Mouse (Mus musculus) liver, embryonic 12.5 days (tissue): ENCODE measurements around the gene Tpcn1. TPM values are rescaled to one million over a fixed set of nuclear protein-coding genes. Genes with fewer than 3 reads are reported as not detected.

Experiments
- ATAC-seq: fragments of 200-750 bp; cut with Nextera tagmentation; 2 replicates; pipeline ENCODE4 v1.8.0; 2017; ENCODE audit warnings: moderate number of reproducible peaks, mild to moderate bottlenecking, moderate library complexity
- H3K27ac ChIP-seq: fragments of 300-500 bp; sonication (generic); 2 replicates; pipeline ENCODE4 v1.5.1; 2016; ENCODE audit warnings: mild to moderate bottlenecking
- H3K27me3 ChIP-seq: fragments of 300-500 bp; sonication (generic); replicated peaks from 2 replicates; pipeline ENCODE4 v1.6.1; 2016; ENCODE audit warnings: mild to moderate bottlenecking, moderate library complexity
- H3K36me3 ChIP-seq: fragments of 300-500 bp; sonication (generic); 2 replicates; pipeline ENCODE4 v1.6.1; 2016; ENCODE audit warnings: mild to moderate bottlenecking, moderate library complexity
- H3K4me1 ChIP-seq: fragments of 300-500 bp; sonication (generic); 2 replicates; pipeline ENCODE4 v1.6.1; 2016
- H3K4me2 ChIP-seq: fragments of 300-500 bp; sonication (generic); 2 replicates; pipeline ENCODE4 v1.6.1; 2016; ENCODE audit warnings: mild to moderate bottlenecking, moderate library complexity
- H3K4me3 ChIP-seq: fragments of 300-500 bp; sonication (generic); 2 replicates; pipeline ENCODE4 v1.5.1; 2016; ENCODE audit warnings: mild to moderate bottlenecking, moderate library complexity
- H3K9ac ChIP-seq: fragments of 300-500 bp; sonication (generic); 2 replicates; pipeline ENCODE4 v1.6.1; 2016; ENCODE audit warnings: mild to moderate bottlenecking, moderate library complexity
- H3K9me3 ChIP-seq: fragments of 300-500 bp; sonication (generic); replicated peaks from 2 replicates; pipeline ENCODE4 v1.6.1; 2016; ENCODE audit warnings: mild to moderate bottlenecking, moderate library complexity
- WGBS: fragments of 180-500 bp; shearing (Covaris S2); methylation state at CpG from one replicate; pipeline ENCODE4 v1.1.7; 2016; ENCODE audit not compliant: insufficient replicate concordance; 5-methylcytosine and 5-hydroxymethylcytosine counted together
- polyA plus RNA-seq: library from polyadenylated mRNA; unstranded; fragments of >200 nt; fragmentation: Nextera tagmentation; extraction: Ambion mirVana; gene quantifications from 2 replicates; pipeline ENCODE4 v1.2.1, GENCODE M21; 2016

Tpcn1 gene
- polyA plus RNA-seq, 1 experiment from 2014 or later = 24.8 TPM

DNA sequence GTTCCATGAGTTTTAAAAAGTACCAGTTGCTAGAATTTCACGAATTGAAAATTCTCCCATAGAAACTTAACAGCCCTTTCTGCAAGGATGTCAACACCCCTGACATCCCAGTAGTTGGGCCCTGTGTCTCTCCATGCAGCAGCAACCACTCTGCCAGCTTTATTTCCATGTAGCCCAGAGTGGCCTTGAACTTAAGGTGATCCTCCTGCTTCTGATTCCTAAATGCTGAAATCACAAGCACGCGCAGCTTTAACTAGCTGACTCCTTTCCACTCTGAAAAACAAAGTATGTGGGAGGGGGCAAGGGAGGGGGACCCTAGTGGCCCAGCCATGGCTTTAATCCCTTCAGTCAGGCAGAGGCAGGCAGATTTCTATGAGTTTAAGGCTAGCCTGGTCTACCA lies 18.9 kb upstream of the Tpcn1 start:
- Histone ChIP-seq H3K4me3 (no peak overlapping the region), H3K36me3 (peaks cover 24% of the 10 kb centered on the region), H3K4me1 (peaks cover 35% of the 10 kb centered on the region), H3K4me2 (no peak overlapping the region), H3K27me3 (no peaks in the 10 kb centered on the region), H3K9me3 (no peaks in the 10 kb centered on the region), H3K9ac (no peak overlapping the region), H3K27ac (no peak overlapping the region)
- no peak for ATAC-seq
- 79% methylated on average over 3 of the region's 3 CpGs for WGBS

DNA sequence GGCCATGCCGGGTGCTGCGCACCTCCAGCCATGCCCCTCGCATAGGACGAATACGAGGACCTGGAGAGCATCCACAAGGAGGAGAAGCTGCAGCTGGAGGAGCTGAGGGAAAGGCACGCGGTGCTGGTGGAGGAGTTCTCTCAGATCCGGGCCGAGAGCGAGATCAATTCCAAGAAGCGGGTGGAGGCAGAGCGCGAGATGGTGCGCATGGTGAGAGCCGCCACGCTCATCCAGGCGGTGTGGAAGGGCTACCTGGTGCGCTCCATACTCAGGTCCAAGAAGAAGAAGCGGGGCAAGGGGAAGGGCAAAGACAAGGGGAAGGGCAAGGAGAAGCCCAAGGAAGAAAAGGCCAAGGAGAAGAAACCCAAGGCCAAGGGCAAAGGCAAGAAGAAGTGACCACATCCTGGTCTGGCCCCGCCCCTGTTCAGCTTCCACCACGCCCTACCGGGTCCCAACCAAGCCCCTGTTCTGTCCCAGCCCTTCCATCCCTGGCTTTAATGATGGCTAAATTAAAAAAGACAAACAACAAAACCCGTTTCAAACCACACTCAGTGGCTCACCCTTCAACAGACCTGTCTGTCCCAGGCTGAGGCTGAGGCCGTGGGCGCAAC lies 18.2 kb upstream of the Tpcn1 start:
- 60% methylated on average over 25 of the region's 25 CpGs for WGBS
- ATAC-seq = no peak
- no peak overlapping the region for H3K9ac ChIP-seq

DNA sequence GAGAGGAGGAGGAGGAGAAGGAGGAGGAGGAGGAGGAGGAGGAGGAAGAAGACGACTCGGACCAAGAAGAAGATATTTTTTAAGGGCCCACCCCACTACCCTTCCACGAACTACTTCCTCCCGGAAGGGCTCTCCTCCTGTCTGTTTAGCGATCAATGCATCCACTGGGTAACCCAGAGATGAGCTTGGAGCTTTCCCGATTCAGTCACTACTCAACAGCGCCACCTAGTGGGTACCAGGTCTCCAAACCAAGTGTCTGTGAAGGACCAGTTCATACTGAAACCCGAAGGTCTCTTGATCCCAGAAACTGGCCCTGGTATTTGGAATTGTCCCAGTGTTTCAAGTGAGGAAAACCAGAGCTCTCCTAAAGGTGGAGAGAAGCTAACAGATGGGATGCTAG lies 17.2 kb upstream of the Tpcn1 start:
- H3K4me1 ChIP-seq = peaks cover 33% of the 10 kb centered on the region
- no peaks in the 10 kb centered on the region for H3K27me3 ChIP-seq
- ATAC-seq = peak; percentile 63
- H3K4me2 ChIP-seq = peak overlapping the region; percentile 71
- peaks cover 21% of the 10 kb centered on the region for H3K36me3 ChIP-seq
- H3K9ac ChIP-seq = no peak overlapping the region
- WGBS = 1% methylated on average over 8 of the region's 8 CpGs
- H3K9me3 ChIP-seq = no peaks in the 10 kb centered on the region
- no peak overlapping the region for H3K27ac ChIP-seq
- peak overlapping the region; percentile 42 for H3K4me3 ChIP-seq

More for the DNA sequence above, 18.2 kb upstream of the Tpcn1 start:
- H3K36me3 ChIP-seq = peaks cover 24% of the 10 kb centered on the region
- H3K4me1 ChIP-seq = peaks cover 33% of the 10 kb centered on the region
- no peak overlapping the region for H3K4me3 ChIP-seq
- no peak overlapping the region; the same call in 1 of the 2 replicates for H3K4me2 ChIP-seq
- no peak overlapping the region for H3K27ac ChIP-seq
- H3K27me3 ChIP-seq = no peaks in the 10 kb centered on the region
- H3K9me3 ChIP-seq = no peaks in the 10 kb centered on the region

DNA sequence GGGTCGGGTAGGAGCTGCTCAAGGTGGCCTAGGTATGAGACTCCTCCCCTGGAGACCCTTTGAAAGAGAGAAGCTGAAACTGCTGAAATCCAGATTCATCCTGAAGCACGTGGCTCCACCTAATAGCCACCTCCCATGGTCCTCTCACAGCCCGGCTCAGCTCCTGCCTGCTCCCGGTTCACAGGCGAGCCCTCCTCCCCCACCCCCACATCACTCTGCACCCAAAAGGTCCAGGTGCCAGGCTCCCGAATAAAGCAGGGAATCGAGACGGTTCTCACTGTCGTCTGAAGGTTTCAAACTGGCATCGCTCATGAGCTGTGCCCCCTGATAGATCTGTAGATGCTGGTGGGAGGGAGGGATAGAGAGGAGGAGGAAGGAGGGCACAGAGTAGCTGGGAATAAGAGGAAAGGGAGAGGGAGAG lies 16.8 kb upstream of the Tpcn1 start:
- peak; percentile 33; the same call in 1 of the 2 replicates for ATAC-seq
- H3K4me1 ChIP-seq = peaks cover 37% of the 10 kb centered on the region
- peak overlapping the region; percentile 49 for H3K9ac ChIP-seq
- H3K9me3 ChIP-seq = no peaks in the 10 kb centered on the region
- H3K27me3 ChIP-seq = no peaks in the 10 kb centered on the region
- no peak overlapping the region for H3K27ac ChIP-seq
- H3K4me3 ChIP-seq = peak overlapping the region; percentile 42
- peak overlapping the region; percentile 71 for H3K4me2 ChIP-seq
- peaks cover 19% of the 10 kb centered on the region for H3K36me3 ChIP-seq
- WGBS = 8% methylated on average over 10 of the region's 10 CpGs

DNA sequence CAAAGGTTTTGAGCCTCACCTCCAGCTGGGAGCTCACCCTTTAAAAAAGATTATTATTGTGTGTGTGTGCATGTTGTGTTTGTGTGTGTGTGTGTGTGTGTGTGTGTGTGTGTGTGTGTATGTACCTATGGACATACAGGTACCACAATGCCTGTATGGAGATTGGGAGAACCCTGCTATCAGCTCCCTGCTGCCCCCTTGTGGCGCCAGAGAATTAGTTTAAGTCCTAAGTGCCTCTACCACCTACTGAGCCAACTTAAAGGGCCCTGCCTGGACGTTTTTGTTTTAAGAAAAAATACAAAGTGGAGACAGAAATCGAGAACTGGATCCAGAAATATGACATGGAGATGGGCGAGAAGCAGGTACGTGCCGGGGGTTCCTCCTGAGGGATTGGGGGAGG lies 16.4 kb upstream of the Tpcn1 start:
- under 1% methylated on average over 6 of the region's 6 CpGs for WGBS
- Histone ChIP-seq H3K27me3 (no peaks in the 10 kb centered on the region), H3K4me1 (peaks cover 42% of the 10 kb centered on the region), H3K27ac (no peak overlapping the region), H3K4me3 (peak overlapping the region; percentile 42; the same call in 1 of the 2 replicates), H3K9ac (peak overlapping the region; percentile 49; the same call in 1 of the 2 replicates), H3K9me3 (no peaks in the 10 kb centered on the region), H3K4me2 (peak overlapping the region; percentile 71), H3K36me3 (peaks cover 15% of the 10 kb centered on the region)
- ATAC-seq = peak; percentile 41; the same call in 1 of the 2 replicates

DNA sequence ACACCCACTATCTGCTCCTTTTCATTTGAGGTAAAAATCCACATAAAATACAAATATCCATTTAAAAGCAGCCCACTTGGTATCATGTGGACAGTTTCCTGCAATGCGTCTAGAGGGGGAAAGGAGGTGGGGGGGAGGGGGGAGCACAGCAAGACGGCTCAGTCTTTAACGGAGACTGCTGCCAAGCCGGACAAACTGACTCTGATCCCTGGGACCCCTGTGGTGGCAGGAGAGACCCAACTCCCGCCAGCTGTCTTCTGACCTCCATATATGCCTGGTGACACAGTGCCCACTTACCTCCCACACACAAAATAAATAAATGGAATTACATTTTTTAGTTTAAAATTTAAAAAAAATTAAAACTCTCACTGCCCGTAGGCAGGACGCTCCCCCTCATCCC lies 15.0 kb upstream of the Tpcn1 start:
- Histone ChIP-seq H3K9ac (no peak overlapping the region), H3K27me3 (no peaks in the 10 kb centered on the region), H3K4me2 (no peak overlapping the region), H3K4me1 (peaks cover 55% of the 10 kb centered on the region), H3K36me3 (peaks cover 8% of the 10 kb centered on the region; the same call in 1 of the 2 replicates), H3K27ac (no peak overlapping the region; the same call in 1 of the 2 replicates), H3K9me3 (no peaks in the 10 kb centered on the region), H3K4me3 (no peak overlapping the region)
- 74% methylated on average over 7 of the region's 7 CpGs for WGBS
- no peak for ATAC-seq

DNA sequence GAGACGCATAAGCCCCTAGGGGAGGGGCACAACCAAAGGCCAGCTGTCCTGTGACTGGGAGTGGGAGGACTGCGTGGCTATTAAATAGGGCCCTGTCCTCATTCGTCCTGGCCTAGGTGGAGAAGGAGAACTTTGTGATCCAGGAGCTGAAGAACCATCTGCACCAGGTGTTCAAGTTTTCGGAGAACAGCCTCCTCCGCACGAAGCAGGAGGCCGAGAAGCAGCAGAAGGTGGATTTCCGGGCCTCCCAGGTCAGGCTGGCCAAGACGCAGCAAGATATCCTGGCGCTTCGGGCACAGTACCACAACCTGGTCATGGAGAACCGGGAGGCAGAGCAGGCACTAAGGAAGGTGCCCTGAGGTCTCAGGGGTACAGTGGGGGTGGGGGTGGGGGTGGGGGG lies 13.7 kb upstream of the Tpcn1 start:
- Histone ChIP-seq H3K9ac (no peak overlapping the region), H3K4me3 (no peak overlapping the region), H3K36me3 (no peaks in the 10 kb centered on the region), H3K27ac (no peak overlapping the region), H3K4me1 (peaks cover 59% of the 10 kb centered on the region), H3K4me2 (no peak overlapping the region), H3K9me3 (no peaks in the 10 kb centered on the region), H3K27me3 (no peaks in the 10 kb centered on the region)
- WGBS = 84% methylated on average over 12 of the region's 12 CpGs
- ATAC-seq = no peak

DNA sequence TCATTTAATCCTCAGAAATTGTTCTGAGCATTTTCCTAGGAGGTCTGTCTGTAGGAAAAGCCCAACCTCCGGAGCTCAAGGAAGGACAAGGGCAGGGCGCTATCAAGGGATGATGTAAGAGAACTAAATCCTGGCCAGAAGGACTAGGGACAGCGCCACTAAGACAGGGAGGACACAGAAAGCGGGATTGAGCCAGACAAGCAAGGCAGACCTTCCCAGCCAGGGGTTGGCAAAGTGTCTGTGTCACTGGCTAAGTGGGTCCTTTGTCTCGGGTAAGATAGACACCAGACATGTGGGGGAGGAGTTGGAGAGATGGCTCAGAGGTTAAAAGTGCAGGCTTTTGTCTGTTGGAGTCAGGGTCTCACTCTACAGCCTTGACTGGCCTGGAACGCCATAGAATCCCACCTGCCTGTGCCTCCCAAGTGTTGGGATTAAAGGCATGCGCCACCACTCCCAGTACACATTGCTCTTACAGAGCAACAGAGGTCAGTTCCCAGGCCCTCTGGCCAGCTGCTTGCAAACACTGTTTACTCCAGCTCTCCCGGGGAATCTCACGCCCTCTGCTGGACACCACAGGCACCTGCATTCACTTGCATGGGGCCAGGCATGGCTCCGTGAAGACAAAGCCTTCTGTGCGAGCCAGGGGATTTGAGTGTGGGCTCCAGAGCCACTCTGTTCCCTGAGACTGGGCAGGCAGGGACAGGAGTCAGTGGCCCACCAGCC lies 12.6 kb upstream of the Tpcn1 start:
- Histone ChIP-seq H3K4me2 (peak overlapping the region; percentile 58; the same call in 1 of the 2 replicates), H3K4me3 (no peak overlapping the region), H3K9me3 (no peaks in the 10 kb centered on the region), H3K27me3 (no peaks in the 10 kb centered on the region), H3K4me1 (peaks cover 59% of the 10 kb centered on the region), H3K9ac (peak overlapping the region; percentile 25; the same call in 1 of the 2 replicates), H3K27ac (peak overlapping the region; percentile 90), H3K36me3 (no peaks in the 10 kb centered on the region)
- ATAC-seq = no peak
- 56% methylated on average over 11 of the region's 11 CpGs for WGBS

DNA sequence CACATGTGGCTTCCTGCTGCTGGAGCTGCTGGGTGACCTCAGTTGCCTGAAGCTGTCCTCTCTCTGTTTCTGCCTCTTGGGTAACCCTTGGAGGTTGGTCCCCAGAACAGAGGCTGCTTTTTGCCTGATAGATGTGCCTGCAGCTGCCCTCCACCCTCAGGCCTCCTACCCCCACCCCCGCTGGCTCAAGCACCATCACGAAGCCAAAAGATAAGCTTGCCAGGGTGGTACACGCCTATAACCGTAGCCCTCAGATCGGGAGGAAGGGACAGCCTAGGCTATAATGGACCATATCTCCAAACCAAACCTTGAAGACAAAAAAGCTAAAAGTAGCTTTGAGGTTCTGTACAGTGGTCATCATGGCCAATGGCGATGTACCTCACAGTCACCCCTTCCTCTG lies 11.2 kb upstream of the Tpcn1 start:
- H3K4me2 ChIP-seq = peak overlapping the region; percentile 58
- ATAC-seq = peak; percentile 95

DNA sequence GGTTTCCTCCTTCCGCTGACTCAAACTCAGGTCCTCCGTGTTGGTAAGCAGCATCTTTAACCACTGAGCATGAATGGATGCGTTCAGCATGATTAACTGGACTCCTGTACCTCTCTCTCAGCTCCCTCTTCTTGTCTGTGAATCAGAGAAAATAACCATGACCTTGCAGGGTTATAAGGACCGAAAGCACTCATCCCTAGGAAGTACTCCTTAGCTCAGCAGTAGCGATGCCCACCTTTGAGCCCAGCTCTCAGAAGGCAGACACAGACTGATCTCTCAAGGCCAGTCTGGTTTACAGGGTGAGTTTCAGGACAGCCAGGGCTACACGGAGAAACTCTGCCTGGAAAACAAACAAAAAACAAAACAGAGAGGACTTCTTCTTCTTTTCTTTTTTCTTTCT lies 6.0 kb upstream of the Tpcn1 start:
- no peak overlapping the region for H3K9ac ChIP-seq
- ATAC-seq = no peak
- peaks cover 8% of the 10 kb centered on the region; the same call in 1 of the 2 replicates for H3K9me3 ChIP-seq
- H3K4me1 ChIP-seq = peaks cover 48% of the 10 kb centered on the region
- 81% methylated on average over 6 of the region's 6 CpGs for WGBS
- H3K27me3 ChIP-seq = no peaks in the 10 kb centered on the region
- no peak overlapping the region for H3K4me3 ChIP-seq
- no peak overlapping the region for H3K27ac ChIP-seq
- no peaks in the 10 kb centered on the region for H3K36me3 ChIP-seq
- no peak overlapping the region for H3K4me2 ChIP-seq

More for the DNA sequence above, 11.2 kb upstream of the Tpcn1 start:
- Histone ChIP-seq H3K36me3 (no peaks in the 10 kb centered on the region), H3K27ac (peak overlapping the region; percentile 90), H3K9ac (peak overlapping the region; percentile 58), H3K27me3 (no peaks in the 10 kb centered on the region), H3K9me3 (no peaks in the 10 kb centered on the region), H3K4me1 (peaks cover 56% of the 10 kb centered on the region), H3K4me3 (no peak overlapping the region)
- 28% methylated on average over 6 of the region's 6 CpGs for WGBS

DNA sequence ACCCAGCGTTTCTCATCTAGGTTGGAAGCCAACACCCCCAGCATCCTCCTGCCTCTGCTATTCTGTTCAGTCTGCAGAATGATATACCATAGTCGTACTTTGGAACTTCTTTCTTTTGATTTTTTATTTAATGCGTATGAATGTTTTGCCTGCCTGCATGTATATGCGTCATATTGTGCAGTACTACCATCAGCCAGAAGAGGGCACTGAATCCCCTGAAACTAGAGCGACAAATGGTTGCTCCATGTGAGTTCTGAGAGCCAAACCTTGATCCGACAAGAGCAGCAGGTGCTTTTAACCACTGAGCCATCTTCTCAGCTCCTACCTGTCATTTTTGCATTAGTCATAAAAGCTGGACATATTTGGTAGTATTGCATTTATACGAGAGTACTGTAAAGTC lies 3.7 kb upstream of the Tpcn1 start:
- Histone ChIP-seq H3K4me3 (no peak overlapping the region), H3K27me3 (no peaks in the 10 kb centered on the region), H3K9ac (no peak overlapping the region), H3K4me1 (peaks cover 47% of the 10 kb centered on the region), H3K9me3 (peaks cover 8% of the 10 kb centered on the region; the same call in 1 of the 2 replicates), H3K4me2 (no peak overlapping the region), H3K27ac (no peak overlapping the region), H3K36me3 (no peaks in the 10 kb centered on the region)
- WGBS = 61% methylated on average over 7 of the region's 7 CpGs
- no peak for ATAC-seq

DNA sequence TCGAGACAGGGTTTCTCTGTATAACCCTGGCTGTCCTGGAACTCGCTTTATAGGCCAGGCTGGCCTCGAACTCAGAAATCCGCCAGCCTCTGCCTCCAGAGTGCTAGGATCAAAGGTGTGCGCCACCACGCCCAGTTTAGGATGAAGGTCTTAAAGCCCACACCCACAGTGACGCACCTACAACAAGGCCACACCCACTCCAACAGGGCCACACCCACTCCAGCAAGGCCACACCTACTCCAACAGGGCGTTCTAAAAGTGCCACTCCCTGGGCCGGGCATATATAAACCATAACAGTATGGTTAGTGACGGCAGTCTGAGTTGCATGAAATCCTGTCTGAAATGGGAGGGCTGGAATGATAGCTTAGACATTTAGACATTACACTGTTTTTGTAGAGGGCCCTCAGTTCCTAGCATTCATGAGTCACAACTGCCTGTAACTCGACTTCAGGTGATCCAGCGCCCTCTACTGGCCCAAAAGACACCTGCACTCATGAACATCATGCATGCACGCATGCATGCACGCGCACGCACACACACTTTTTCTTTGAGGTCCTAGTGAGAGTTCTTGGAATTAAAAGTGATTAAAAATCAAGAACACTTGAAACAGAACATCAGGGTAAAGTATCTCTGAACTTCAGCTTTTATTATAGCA lies 2.0 kb upstream of the Tpcn1 start:
- Histone ChIP-seq H3K9me3 (peaks cover 8% of the 10 kb centered on the region; the same call in 1 of the 2 replicates), H3K9ac (no peak overlapping the region), H3K4me1 (peaks cover 50% of the 10 kb centered on the region), H3K36me3 (no peaks in the 10 kb centered on the region), H3K4me3 (no peak overlapping the region), H3K4me2 (no peak overlapping the region), H3K27me3 (no peaks in the 10 kb centered on the region), H3K27ac (peak overlapping the region; percentile 51)
- WGBS = 68% methylated on average over 16 of the region's 16 CpGs
- no peak for ATAC-seq
